In the genomic region with DNA sequence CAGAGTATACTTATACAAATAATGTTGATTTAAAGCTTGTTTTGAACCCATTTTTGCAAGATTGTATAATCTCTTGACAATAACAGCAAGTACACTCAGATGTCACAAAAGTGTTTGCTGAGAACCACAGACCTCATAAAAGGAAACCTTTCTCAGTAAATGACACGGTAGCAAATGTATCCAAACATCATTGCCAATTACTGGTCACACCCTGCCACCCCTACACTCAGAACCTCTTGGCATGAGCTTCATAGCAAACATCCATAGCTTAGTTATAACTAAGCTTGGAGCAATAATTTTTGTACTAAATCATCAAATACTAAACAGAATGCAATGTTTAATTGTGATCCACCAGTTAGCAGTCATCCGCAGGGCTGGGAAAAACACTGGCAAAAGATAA, we compare ENCODE assay signal across 23 mouse cellular contexts.
"Had no signal": no experiment of that assay in that cellular context is flagged by ENCODE, and none has a peak within 500 bp of the region (broad histone marks: within the 10 kb centered on the region; RNA-seq: fewer than 3 reads in every experiment).

No protein-coding gene starts in this region.

- H3K27me3 ChIP-seq: heart, embryonic 12.5 days; hindbrain, embryonic 12.5 days; intestine, embryonic 15.5 days; limb, embryonic 12.5 days; liver, embryonic 13.5 days had no signal

- DNase-seq: gastrocnemius, adult 2 months; gastrocnemius, postnatal 10 days; gastrocnemius, postnatal 25 days; heart, adult 18-20 months; heart, postnatal 10 days; heart, postnatal 4 days; kidney, adult 18-20 months; kidney, adult 8-10 months; kidney, postnatal 14 days; kidney, postnatal 36 days; layer of hippocampus, adult 9-11 months; layer of hippocampus, postnatal 36 days; liver; liver, embryonic 13.5 days had no signal

- H3K36me3 ChIP-seq: heart, embryonic 10.5 days; heart, embryonic 12.5 days; hindbrain, embryonic 10.5 days; hindbrain, embryonic 12.5 days; intestine, embryonic 15.5 days; limb, embryonic 10.5 days; limb, embryonic 12.5 days; liver, embryonic 13.5 days had no signal

- H3K4me1 ChIP-seq: intestine, embryonic 15.5 days; limb, embryonic 10.5 days; limb, embryonic 12.5 days; liver, embryonic 13.5 days had no signal

- H3K4me3 ChIP-seq: gastrocnemius, adult 2 months; heart, embryonic 10.5 days; heart, embryonic 12.5 days; hindbrain, embryonic 10.5 days; hindbrain, embryonic 12.5 days; intestine, embryonic 15.5 days; limb, embryonic 10.5 days; limb, embryonic 12.5 days; liver, embryonic 13.5 days had no signal

- H3K27ac ChIP-seq: gastrocnemius, adult 2 months; heart, embryonic 10.5 days; hindbrain, embryonic 10.5 days; hindbrain, embryonic 12.5 days; hindbrain, embryonic 14.5 days; intestine, embryonic 15.5 days; kidney, postnatal 0 days; limb, embryonic 10.5 days; limb, embryonic 12.5 days; liver, embryonic 13.5 days had no signal
